Mouse (Mus musculus) inflammation-experienced regulatory T-cells, adult 6 months (primary cell): ENCODE results near the gene Aoc1. TPM values are rescaled to one million over a fixed set of nuclear protein-coding genes. Genes with fewer than 3 reads are reported as not detected.
A peak's percentile ranks its signal among the peaks of the same experiment; 100 is the strongest.

Experiments
- ATAC-seq: one replicate; pipeline ENCODE4 v1.8.0; 2017
- polyA plus RNA-seq, 3 experiments: library from polyadenylated mRNA; unstranded; fragments of 100-300 nt; shearing (Covaris generic); gene quantifications; one replicate each; pipeline ENCODE4 v1.2.1; 2017

Aoc1 gene
- not detected for polyA plus RNA-seq

GRCm38 (mm10) chr6:48872596-48872995, at the start of gene Aoc1:
Gene Aoc1 (plus strand): TSS chr6:48872896.
- ATAC-seq, result no peak

- ATAC-seq, result no peak
Observed at GRCm38 (mm10) chr6:48825016-48825415, 47.7 kb upstream of the Aoc1 start.

DNA sequence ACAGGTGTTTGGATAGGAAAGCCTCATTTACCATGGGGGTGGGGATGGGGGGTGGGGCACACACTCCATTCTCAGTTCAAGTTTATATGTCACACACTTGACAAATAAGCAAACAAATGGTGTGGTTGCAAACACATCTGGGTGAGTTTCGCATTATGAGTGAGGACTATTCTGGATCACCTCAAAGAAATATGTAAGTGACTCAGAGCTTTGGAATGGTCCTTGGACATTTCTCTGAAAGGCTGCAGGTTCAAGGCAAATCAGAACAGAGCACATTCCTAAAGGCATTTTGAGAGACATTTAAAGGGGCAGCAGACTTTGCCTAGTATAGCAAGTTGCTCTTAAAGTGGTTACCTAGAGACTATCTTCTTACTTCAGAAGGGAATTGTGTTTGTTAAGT, 43.7 kb upstream of the Aoc1 start:
- no peak for ATAC-seq

DNA sequence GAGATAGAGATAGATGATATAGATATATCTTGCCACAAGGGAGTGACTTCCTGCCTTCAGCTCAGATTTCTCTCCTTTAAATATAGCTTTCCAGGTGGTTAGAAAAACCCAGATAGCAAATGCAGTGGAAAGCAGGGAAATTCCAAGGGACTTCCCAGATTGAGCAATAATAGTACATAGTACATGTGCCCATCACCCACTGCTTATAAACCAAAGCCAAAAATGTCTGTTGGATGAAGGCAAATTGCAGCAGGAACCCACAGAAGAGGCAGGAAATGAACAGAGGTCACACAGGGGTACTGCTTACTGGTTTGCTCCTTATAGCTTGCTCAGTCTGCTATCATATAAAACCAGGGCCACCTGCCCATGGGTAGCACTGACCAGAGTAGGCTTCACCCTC, 43.0 kb upstream of the Aoc1 start:
- ATAC-seq, result peak; percentile 74

GRCm38 (mm10) chr6:48830241-48830640, 42.5 kb upstream of the Aoc1 start:
- no peak for ATAC-seq

DNA sequence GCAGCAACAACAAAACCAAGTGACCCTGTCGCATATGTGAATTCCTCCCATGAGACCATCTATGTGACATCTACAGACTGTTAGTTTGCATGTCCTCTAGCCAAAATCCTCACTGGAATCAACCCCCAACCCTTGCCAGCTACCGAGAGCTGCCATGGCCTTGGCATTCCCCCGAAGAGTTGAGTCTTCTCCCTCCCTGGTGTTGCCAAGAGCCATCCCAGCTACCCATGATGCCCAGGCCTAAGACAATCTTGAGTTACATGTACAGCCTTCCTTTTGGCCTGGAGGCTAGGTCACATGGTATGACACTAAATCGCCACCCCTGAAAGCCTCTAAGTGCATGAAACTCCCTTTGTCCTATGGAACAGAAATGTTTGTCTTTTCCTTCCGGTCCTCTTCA, 41.6 kb upstream of the Aoc1 start:
- no peak for ATAC-seq

GRCm38 (mm10) chr6:48832426-48832825, 40.3 kb upstream of the Aoc1 start:
- no peak for ATAC-seq

- no peak for ATAC-seq
Observed at GRCm38 (mm10) chr6:48833515-48833914, 39.2 kb upstream of the Aoc1 start.

- no peak for ATAC-seq
Observed at GRCm38 (mm10) chr6:48835241-48835640, 37.5 kb upstream of the Aoc1 start.

DNA sequence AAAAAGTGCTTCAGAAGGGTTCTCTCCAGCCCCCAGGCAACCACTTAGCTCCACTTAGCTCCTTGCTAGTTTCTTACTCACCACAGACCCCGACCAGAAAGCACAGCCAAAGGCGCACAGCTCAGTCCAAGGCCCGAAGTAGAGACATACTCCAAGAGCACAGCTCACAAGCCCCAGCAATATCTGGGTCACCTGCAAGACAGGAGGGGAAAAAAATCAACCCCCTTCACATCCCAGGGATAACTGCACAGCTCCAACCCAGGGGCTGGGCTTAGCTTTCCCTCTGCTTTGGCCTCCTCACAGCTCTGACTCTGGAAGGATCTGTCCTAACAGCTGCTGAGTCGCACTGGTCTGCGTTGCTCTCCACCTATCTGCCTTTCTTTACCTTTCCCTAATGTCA, 36.5 kb upstream of the Aoc1 start:
- ATAC-seq, result no peak

GRCm38 (mm10) chr6:48837516-48837915, 35.2 kb upstream of the Aoc1 start:
- no peak for ATAC-seq

DNA sequence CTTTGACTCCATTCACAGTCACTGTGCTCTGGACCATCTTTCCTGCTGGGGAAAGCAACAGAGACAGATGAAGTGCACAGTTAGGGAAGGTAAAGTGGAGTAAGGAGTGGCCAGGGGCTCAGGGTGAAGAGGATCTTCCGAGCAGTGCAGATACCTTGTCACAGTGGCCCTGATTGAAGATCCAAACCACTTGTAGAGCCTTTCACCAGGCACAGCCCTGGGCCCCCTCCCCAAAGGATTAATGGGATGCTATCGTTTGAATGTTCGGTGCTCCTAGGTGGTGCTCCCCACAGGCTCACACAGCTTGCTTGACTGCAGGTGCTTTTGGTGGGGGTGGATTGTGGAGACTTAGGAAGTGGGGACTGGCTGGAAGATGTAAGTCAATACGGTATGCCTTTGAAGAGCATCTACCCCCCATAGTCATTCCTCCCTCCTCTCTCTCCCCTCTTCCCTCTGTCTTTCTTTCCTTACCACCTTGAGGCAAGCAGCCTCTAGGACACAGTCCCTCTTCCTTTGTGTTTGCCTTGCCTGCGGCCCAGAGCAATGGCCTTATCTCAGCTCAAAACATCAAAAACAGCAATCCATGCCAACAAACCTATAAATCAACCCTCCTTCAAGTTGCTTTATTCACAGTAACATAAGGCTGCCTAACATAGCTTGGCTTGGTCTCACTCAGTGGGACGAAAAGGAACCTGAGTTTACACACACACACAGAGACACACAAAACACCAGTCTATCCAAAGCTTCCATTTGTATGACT, 34.2 kb upstream of the Aoc1 start:
- no peak for ATAC-seq

DNA sequence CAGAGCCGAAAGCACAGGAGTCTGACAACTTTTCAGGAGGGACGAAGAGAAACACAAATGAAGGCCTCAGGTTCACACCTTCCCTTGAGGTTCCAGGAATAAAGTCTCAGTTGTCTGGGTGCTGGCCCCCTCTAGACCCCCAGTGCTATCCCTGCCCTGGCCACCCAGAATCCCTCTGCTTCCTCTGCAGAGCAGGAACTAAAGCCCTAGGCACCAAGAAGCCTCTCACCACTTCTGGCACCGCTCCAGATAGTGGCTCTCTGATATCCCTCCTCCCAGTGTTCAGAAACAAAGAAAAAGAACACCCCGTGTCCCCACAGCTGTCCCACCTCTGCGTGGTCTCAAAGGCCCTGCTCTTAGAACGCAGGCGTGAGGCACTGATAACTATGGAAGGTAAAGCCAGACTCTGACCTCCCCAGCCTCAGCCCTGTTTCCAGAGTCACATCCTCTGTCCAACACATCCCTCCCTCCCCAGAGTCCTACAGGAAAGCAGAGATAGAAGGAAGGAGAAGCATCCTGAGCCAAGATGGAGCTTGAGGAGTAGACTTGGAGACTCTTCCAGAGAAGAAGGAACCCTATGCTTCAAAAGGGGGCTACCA, 32.2 kb upstream of the Aoc1 start, which contains the start of gene Tmem176a:
Gene Tmem176a (plus strand): TSS at position 549 of the 599 bp plus-strand sequence.
- ATAC-seq, result no peak

- peak; percentile 56 for ATAC-seq
Observed at GRCm38 (mm10) chr6:48840973-48841625, 31.6 kb upstream of the Aoc1 start, which contains the start of gene Tmem176b. Gene Tmem176b (minus strand): TSS chr6:48841496.

DNA sequence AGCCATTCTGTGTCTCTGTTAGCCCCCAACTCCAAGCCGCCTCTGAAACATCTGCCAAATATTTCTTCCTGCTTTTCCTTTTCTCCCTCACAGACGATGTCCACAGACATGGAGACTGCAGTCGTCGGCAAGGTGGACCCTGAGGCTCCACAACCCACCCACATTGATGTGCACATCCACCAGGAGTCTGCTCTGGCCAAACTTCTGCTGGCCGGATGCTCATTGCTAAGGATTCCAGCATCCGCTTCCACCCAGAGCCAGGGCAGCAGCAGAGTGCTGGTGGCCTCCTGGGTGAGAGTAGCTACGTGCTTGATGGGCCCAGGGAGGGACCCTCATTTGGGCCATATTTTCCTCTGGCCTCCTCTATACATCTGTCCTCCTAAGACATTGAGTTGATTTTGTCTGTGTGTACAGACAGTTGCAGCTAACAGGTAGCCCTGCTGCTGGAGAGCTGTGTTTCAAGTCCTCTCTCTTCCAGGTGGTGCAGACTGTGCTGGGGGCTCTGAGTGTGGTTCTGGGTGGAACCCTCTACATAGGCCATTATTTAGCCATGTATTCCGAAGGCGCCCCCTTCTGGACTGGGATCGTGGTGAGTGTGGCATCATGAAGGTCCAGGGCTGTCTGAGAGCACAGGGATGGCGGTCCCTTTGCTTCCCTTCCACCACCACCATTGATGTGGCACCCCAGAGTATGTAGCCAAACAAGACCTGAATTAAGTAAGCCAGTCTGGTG, 30.4 kb upstream of the Aoc1 start:
- ATAC-seq, result no peak

GRCm38 (mm10) chr6:48845086-48845485, 27.6 kb upstream of the Aoc1 start:
- no peak for ATAC-seq

DNA sequence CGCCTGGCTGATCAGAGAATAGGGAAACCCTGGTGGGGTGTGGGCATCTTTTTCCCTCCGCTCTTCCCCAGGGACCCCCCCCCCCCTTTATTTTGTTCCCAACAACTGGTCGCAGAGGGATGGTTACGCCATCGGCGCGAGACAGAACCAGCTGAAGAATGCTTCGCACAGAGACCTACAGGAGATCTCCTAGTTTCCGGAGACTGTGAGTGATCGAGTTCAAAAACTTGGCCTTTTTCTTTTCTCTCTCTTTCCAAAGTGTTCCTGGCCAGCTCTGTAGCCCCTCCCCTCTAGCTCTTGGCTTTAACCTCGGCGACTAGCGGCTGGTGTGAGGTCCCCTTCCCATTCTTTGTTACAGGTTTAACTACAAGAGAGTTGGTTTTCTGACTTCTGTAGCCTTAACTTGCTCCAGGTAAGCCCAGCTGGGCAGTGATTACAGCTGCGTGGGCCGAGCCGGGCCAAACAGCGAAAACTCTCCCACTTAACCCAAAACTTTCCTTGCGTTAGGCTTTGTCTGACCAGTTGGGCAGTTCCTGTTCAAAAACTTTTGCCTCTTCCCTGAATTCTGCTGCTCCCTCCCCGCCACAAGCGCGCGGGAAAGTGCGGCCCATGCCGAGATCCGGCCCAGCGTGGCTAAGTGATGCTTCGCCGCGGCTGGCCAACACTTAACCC, 20.7 kb upstream of the Aoc1 start:
- no peak for ATAC-seq

GRCm38 (mm10) chr6:48854155-48854554, 18.5 kb upstream of the Aoc1 start:
- ATAC-seq, result no peak

DNA sequence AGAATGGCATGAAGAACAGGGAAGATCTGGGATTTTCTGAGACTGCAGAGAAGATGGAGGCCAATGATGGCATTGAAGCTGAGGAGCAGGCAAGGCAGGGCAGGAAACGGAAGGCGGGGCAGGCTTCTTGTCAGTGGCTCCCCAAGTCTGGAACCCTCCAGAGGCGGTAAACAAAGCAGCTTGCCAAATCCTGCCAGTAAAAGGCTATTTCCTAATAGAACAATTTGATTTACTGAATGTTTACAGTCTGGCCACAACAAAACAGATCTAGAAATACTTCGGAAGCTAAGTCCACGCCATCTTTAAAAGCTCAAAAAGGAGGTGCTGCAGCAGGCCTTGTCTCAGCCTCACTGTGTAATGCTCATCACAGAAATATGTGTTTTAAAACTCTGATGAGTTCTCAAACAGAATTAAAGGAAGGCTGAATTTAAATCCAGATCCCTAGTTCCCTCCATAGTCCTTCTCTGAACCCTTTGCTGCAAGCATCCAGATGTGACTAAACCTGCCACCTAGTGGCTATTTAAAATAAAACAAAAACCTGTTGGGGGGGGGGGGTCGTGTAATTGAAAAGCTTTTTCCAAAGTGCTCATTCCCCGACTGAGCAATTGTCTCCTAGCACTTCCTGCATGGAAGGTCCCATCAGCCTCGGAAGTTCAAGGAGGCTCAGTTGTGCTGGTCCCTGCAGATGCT, 14.9 kb upstream of the Aoc1 start:
- no peak for ATAC-seq

DNA sequence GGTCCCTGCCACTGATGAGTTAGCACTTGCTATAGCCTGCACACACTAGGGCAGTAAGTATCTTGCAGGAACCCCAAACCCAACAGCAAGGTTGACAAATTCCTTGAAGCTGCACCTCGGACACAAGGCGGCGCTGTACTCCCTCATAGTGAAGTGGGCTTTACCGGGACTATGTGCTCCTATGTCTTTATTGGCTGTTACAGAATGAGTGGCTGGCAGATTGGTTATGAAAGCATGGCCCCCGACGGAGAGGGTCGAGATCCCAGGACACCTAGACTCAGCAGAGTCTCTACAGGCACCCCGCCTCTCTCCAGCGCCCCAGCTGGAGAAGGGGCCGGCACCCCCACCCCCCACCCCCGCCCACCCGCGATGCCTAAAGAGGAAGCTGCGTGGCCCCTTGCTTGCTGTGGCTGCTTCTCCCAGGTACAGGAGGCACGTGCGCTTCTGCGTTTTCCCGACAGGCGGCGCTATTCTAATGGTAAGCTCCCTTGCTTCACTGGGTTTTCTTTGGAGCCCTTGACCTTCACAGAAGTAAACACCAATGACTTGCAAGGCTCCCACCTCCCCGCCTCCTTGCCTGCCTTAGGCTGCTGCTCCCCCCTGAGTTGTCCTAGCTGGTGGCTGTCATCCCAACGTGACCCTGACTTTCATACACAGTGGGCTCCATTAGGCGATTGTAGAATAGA, 12.4 kb upstream of the Aoc1 start:
- no peak for ATAC-seq

DNA sequence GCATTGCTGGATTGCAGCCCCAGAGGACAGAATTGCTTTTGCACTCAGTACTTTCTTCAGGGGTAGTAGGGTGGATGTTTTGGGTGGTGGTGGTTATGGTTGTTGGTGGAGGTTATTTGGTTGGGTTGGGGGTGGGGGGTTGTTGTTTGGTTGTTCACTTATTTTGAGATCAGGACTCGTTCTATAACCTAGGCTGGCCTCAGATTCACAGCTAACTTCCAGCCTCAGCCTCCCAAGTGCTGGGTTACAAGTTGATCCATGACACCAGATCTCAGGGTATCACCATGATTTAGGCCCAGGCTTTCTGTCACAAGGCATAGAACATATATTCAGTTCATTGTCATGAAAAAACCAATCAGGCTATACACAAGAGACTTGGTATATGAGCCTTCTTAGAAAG, 11.8 kb upstream of the Aoc1 start:
- ATAC-seq, result no peak
